ENCODE assay signal across 8 mouse cellular contexts in the genomic region with DNA sequence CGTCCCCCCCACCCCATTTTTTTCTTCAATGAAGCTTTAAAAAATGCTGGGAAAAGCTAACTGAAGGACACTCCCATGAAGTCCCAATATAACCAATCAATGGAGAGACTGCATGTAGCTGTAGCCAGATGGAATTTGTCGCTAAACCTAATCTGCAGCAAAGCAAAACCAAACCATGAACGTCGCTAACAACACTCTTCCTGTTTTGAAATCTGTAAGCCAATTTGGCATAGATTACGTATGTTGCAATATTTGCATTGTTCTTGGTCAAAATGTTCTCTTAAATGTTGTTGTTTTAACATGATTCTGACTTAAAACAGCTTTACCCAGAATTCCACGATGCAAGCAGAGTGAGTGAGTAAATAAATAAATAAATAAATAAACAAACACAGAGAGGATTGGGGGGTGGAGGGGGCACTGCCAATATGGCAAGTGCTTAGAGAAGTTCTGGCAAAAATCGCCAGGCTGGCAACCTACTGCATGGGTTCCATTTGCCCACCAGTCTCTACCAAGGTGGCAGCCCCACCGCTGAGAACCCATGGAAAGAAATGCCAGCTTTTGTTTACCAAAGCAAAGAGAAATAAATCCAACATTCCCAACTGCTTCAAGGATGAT.
DNase-seq lines count a peak whose midpoint lies in the region; ATAC-seq lines count a peak whose summit lies in the region.

No protein-coding gene starts in this region.

- DNase-seq in layer of hippocampus, postnatal 14 days (ENCODE audit: low spot score in 2 of 2): peak; percentile 32 to 74
- no peak for DNase-seq in layer of hippocampus, adult 9-10 months (ENCODE audit: low spot score)
- peak; percentile 58 for DNase-seq in hindbrain, embryonic 14.5 days (ENCODE audit: low spot score)
- DNase-seq in lung, postnatal 25 days (ENCODE audit: low spot score): peak; percentile 47
- DNase-seq in left cerebral cortex, adult 11 months (ENCODE audit: low spot score): no peak
- no peak for DNase-seq in testis, postnatal 14 days (ENCODE audit: low spot score)
- no peak for DNase-seq in ovary, adult 18-20 months (ENCODE audit: low spot score)

- no peak for ATAC-seq in embryonic facial prominence, embryonic 13.5 days (ENCODE audit: insufficient number of reproducible peaks, insufficient read depth, low FRiP score, low TSS enrichment, low read depth)
- ATAC-seq in hindbrain, embryonic 14.5 days (ENCODE audit: low FRiP score): peak; percentile 75

- H3K27ac ChIP-seq in embryonic facial prominence, embryonic 13.5 days: peak overlapping the region; percentile 69
- H3K27ac ChIP-seq in hindbrain, embryonic 14.5 days: peak overlapping the region; percentile 88

- no peaks in the 10 kb centered on the region for H3K9me3 ChIP-seq in embryonic facial prominence, embryonic 13.5 days
- H3K9me3 ChIP-seq in hindbrain, embryonic 14.5 days (ENCODE audit: control insufficient read depth, low read length): no peaks in the 10 kb centered on the region

- no peak overlapping the region for H3K9ac ChIP-seq in embryonic facial prominence, embryonic 13.5 days
- H3K9ac ChIP-seq in hindbrain, embryonic 14.5 days: peak overlapping the region; percentile 56; the same call in 1 of the 2 replicates

- H3K4me1 ChIP-seq in embryonic facial prominence, embryonic 13.5 days: peaks cover 41% of the 10 kb centered on the region
- peaks cover 49% of the 10 kb centered on the region for H3K4me1 ChIP-seq in hindbrain, embryonic 14.5 days (replicated peaks; ENCODE audit: control insufficient read depth, insufficient read depth, low read length)

- WGBS in embryonic facial prominence, embryonic 13.5 days: 29% methylated on average over 8 of the region's 8 CpGs
- whole genome bisulfite sequencing in hindbrain, embryonic 14.5 days: 21% methylated on average over 8 of the region's 8 CpGs

- peak overlapping the region; percentile 65 for H3K4me2 ChIP-seq in embryonic facial prominence, embryonic 13.5 days
- peak overlapping the region; percentile 55 for H3K4me2 ChIP-seq in hindbrain, embryonic 14.5 days (replicated peaks)

- no peaks in the 10 kb centered on the region for H3K36me3 ChIP-seq in embryonic facial prominence, embryonic 13.5 days
- no peaks in the 10 kb centered on the region for H3K36me3 ChIP-seq in hindbrain, embryonic 14.5 days (replicated peaks; ENCODE audit: control insufficient read depth, insufficient read depth)

- H3K27me3 ChIP-seq in embryonic facial prominence, embryonic 13.5 days: no peaks in the 10 kb centered on the region
- H3K27me3 ChIP-seq in hindbrain, embryonic 14.5 days (ENCODE audit: control insufficient read depth, insufficient read depth, low read length): no peaks in the 10 kb centered on the region

- H3K4me3 ChIP-seq in embryonic facial prominence, embryonic 13.5 days: peak overlapping the region; percentile 41
- peak overlapping the region; percentile 32 for H3K4me3 ChIP-seq in hindbrain, embryonic 14.5 days (replicated peaks; ENCODE audit: low read length)

Comparison
In these comparisons a context has a peak if more than half of its experiments do, and no peak if none do; other contexts are left out.
1. DNase-seq: peak in layer of hippocampus, postnatal 14 days (2 of 2), hindbrain, embryonic 14.5 days (single experiment) and lung, postnatal 25 days (single experiment); none in layer of hippocampus, adult 9-10 months (single experiment), left cerebral cortex, adult 11 months (single experiment), testis, postnatal 14 days (single experiment) and ovary, adult 18-20 months (single experiment).